Mouse (Mus musculus): ENCODE data around the gene Cyp4a10.

- TF ChIP-seq GATA1 (IDR thresholded peaks at IDR 0.05; ENCODE audit: borderline replicate concordance, low read length) = no peak
- no peak for TF ChIP-seq FLI1 (IDR thresholded peaks at IDR 0.05; ENCODE audit: low read length)
Observed at GRCm38 (mm10) chr4:115546141-115546828, 28.2 kb downstream of the Cyp4a10 start.
